Mouse (Mus musculus) lung, postnatal 25 days (tissue): Measurements from ENCODE around the gene Aldh4a1.

Experiments
- DNase-seq: peaks from one replicate; pipeline ENCODE4 v3.0.0; 2022; ENCODE audit warnings: low spot score

Gene Aldh4a1

GRCm38 (mm10) chr4:139623434-139624115, 909 bp downstream of the Aldh4a1 start:
- no peak for DNase-seq

GRCm38 (mm10) chr4:139624116-139624489, 1.4 kb downstream of the Aldh4a1 start:
- DNase-seq: no peak

- DNase-seq: peak; percentile 65
These were observed 2.0 kb downstream of the Aldh4a1 start for GRCm38 (mm10) chr4:139624706-139625105.

GRCm38 (mm10) chr4:139627361-139627760, 4.7 kb downstream of the Aldh4a1 start:
- no peak for DNase-seq

- no peak for DNase-seq
These were observed 7.5 kb downstream of the Aldh4a1 start for GRCm38 (mm10) chr4:139630171-139630570.

- no peak for DNase-seq
These were observed 8.5 kb downstream of the Aldh4a1 start for GRCm38 (mm10) chr4:139631141-139631540.

- no peak for DNase-seq
These were observed 9.0 kb downstream of the Aldh4a1 start for GRCm38 (mm10) chr4:139631569-139632253.

GRCm38 (mm10) chr4:139632254-139632580, 9.6 kb downstream of the Aldh4a1 start:
- no peak for DNase-seq

- peak; percentile 53 for DNase-seq
These were observed 13.7 kb downstream of the Aldh4a1 start for GRCm38 (mm10) chr4:139636373-139636772.

GRCm38 (mm10) chr4:139637847-139638246, 15.2 kb downstream of the Aldh4a1 start:
- no peak for DNase-seq

GRCm38 (mm10) chr4:139638356-139638755, 15.7 kb downstream of the Aldh4a1 start:
- no peak for DNase-seq

GRCm38 (mm10) chr4:139639801-139640200, 17.1 kb downstream of the Aldh4a1 start:
- no peak for DNase-seq

- DNase-seq: no peak
These were observed 17.7 kb downstream of the Aldh4a1 start for GRCm38 (mm10) chr4:139640333-139640732.

GRCm38 (mm10) chr4:139640775-139641174, 18.1 kb downstream of the Aldh4a1 start:
- no peak for DNase-seq

- DNase-seq: no peak
These were observed 19.3 kb downstream of the Aldh4a1 start for GRCm38 (mm10) chr4:139641829-139642425.

GRCm38 (mm10) chr4:139643972-139644371, 21.3 kb downstream of the Aldh4a1 start:
- peak; percentile 66 for DNase-seq

- DNase-seq: no peak
These were observed 24.2 kb downstream of the Aldh4a1 start for GRCm38 (mm10) chr4:139646916-139647315.

GRCm38 (mm10) chr4:139650086-139650743, 27.5 kb downstream of the Aldh4a1 start:
- DNase-seq: no peak

GRCm38 (mm10) chr4:139650907-139651306, 28.2 kb downstream of the Aldh4a1 start:
- no peak for DNase-seq

GRCm38 (mm10) chr4:139653238-139653637, 30.6 kb downstream of the Aldh4a1 start, which contains the start of gene Tas1r2:
TSS of gene Tas1r2 (plus strand) at chr4:139653538.
- DNase-seq: no peak

- DNase-seq: no peak
These were observed 39.2 kb downstream of the Aldh4a1 start for GRCm38 (mm10) chr4:139661897-139662296.

- DNase-seq: no peak
These were observed 45.0 kb downstream of the Aldh4a1 start for GRCm38 (mm10) chr4:139667632-139668031.

GRCm38 (mm10) chr4:139669847-139670246, 47.2 kb downstream of the Aldh4a1 start:
- peak; percentile 29 for DNase-seq
